In the genomic region with DNA sequence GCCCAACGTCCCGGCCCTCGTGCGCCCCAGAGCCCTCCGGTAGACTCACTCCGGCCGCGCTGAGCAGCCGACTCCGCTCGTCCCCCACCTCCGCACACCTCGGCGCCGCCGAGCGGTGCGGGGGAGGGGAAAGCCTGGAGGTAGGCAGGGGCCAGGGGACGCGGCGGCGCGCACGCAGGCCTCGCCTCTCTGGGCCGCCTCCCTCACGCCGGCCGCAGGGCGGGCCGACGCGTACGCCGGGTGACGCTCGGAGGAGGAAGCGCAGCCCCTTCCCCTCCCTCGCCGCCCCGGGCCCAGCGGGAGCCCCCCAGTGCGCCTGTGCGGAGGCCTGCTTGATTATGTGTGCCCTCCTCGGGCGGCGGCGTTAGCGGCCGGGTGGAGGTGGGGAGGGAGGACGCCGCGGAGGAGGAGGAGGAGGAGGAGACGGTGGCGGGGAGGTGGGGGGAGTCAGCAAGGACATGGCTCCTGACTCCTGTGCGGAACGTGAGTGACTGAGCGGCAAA, we compare ENCODE assay signal across 8 mouse cellular contexts. TPM values are rescaled to one million over a fixed set of nuclear protein-coding genes. Genes with fewer than 3 reads are reported as not detected.
A peak's percentile ranks its signal among the peaks of the same experiment; 100 is the strongest.
DNase-seq lines count a peak whose midpoint lies in the region; ATAC-seq lines count a peak whose summit lies in the region.

No protein-coding gene starts in this region.

- no peaks in the 10 kb centered on the region for H3K27me3 ChIP-seq in hindbrain, embryonic 10.5 days (ENCODE audit: insufficient read depth, poor library complexity, severe bottlenecking)

- H3K4me3 ChIP-seq in hindbrain, embryonic 10.5 days, result peak overlapping the region; percentile 92

- peaks cover 17% of the 10 kb centered on the region for H3K36me3 ChIP-seq in hindbrain, embryonic 10.5 days

- no peaks in the 10 kb centered on the region for H3K9me3 ChIP-seq in hindbrain, embryonic 10.5 days

- WGBS in hindbrain, embryonic 10.5 days, result 0% methylated on average over 45 of the region's 58 CpGs

- peak overlapping the region; percentile 100 for H3K27ac ChIP-seq in hindbrain, embryonic 10.5 days

- H3K4me1 ChIP-seq in hindbrain, embryonic 10.5 days (replicated peaks), result peaks cover 61% of the 10 kb centered on the region

- ATAC-seq in frontal cortex, adult (ENCODE audit: low TSS enrichment), result peak; percentile 93

- peak; percentile 94 for DNase-seq in MN1 (ENCODE audit: low spot score)
- DNase-seq in cerebellum, adult 8-10 months, result peak; percentile 90
- peak; percentile 93 for DNase-seq in hindbrain, embryonic 10.5 days (ENCODE audit: low spot score)
- peak; percentile 88 to 96 for DNase-seq in layer of hippocampus, postnatal 14 days (ENCODE audit: low spot score in 2 of 2)
- DNase-seq in lung, postnatal 10 days, result peak; percentile 95
- DNase-seq in ovary, postnatal 36 days (ENCODE audit: low spot score), result peak; percentile 93
- DNase-seq in thymus, postnatal 14 days, result peak; percentile 97

RNA-seq across cellular contexts. Expression of a gene that starts 9.4 kb away (rescaled TPM):
- 65.0 and 66.0 TPM in 2 replicates for polyA plus RNA-seq in hindbrain, embryonic 10.5 days (2016; fragmentation: Nextera tagmentation; extraction: Ambion mirVana)
- total RNA-seq in layer of hippocampus, postnatal 14 days (2021), result 10 to 100 TPM; 51.0 to 63.0 TPM

RNA-seq across cellular contexts. Expression of a gene that starts 15.6 kb away (rescaled TPM):
- 19.3 and 21.9 TPM in 2 replicates for polyA plus RNA-seq in hindbrain, embryonic 10.5 days (2016; fragmentation: Nextera tagmentation; extraction: Ambion mirVana)
- total RNA-seq in layer of hippocampus, postnatal 14 days (2021), result 10 to 100 TPM; 15.4 to 16.8 TPM

RNA-seq across cellular contexts. Expression of a gene that starts 26.9 kb away (rescaled TPM):
- 17.5 and 22.5 TPM in 2 replicates for polyA plus RNA-seq in hindbrain, embryonic 10.5 days (2016; fragmentation: Nextera tagmentation; extraction: Ambion mirVana)
- total RNA-seq in layer of hippocampus, postnatal 14 days (2021), result 1 to 10 TPM; 2.9 to 4.8 TPM

Comparison
In these comparisons a context has a peak if more than half of its experiments do, and no peak if none do; other contexts are left out.
1. Peak in every context shown above with its lines: DNase-seq, ATAC-seq, H3K4me3 ChIP-seq and H3K27ac ChIP-seq.